Mouse (Mus musculus): ENCODE data around the gene Dlx1. TPM values are rescaled to one million over a fixed set of nuclear protein-coding genes. Genes with fewer than 3 reads are reported as not detected.

Dlx1 gene
- polyA plus RNA-seq, 1 experiment from 2014 or later = 76.2 TPM

- DNase-seq (ENCODE audit: low spot score) (peak; percentile 47), ATAC-seq (replicated peaks; ENCODE audit: insufficient number of reproducible peaks, low FRiP score, low TSS enrichment, low read depth) (no peak)
- H3K4me1 ChIP-seq (ENCODE audit: control insufficient read depth, insufficient read depth, low read length) = no peaks in the 10 kb centered on the region
- H3K27me3 ChIP-seq (ENCODE audit: control insufficient read depth, insufficient read depth, low read length) = no peaks in the 10 kb centered on the region
- H3K4me2 ChIP-seq (ENCODE audit: low read depth, low read length) = no peak overlapping the region
- no peaks in the 10 kb centered on the region for H3K9me3 ChIP-seq (replicated peaks; ENCODE audit: control insufficient read depth, low read length)
- no peak overlapping the region for H3K9ac ChIP-seq (replicated peaks; ENCODE audit: low read length)
- H3K27ac ChIP-seq (replicated peaks; ENCODE audit: low read depth, low read length) = no peak overlapping the region
- 12% methylated on average over 4 of the region's 4 CpGs for WGBS
- no peaks in the 10 kb centered on the region for H3K36me3 ChIP-seq (replicated peaks; ENCODE audit: control insufficient read depth, insufficient read depth, low read depth, low read length)
- no peak overlapping the region for H3K4me3 ChIP-seq (ENCODE audit: low read depth, low read length)
Measured at GRCm38 (mm10) chr2:71494971-71495370, 32.9 kb upstream of the Dlx1 start.

- peak; percentile 63 for DNase-seq (ENCODE audit: low spot score)
- Histone ChIP-seq H3K27me3 (ENCODE audit: control insufficient read depth, insufficient read depth, low read length) (no peaks in the 10 kb centered on the region), H3K4me1 (ENCODE audit: control insufficient read depth, insufficient read depth, low read length) (no peaks in the 10 kb centered on the region), H3K9me3 (replicated peaks; ENCODE audit: control insufficient read depth, low read length) (no peaks in the 10 kb centered on the region), H3K4me3 (ENCODE audit: low read depth, low read length) (no peak overlapping the region), H3K4me2 (ENCODE audit: low read depth, low read length) (no peak overlapping the region), H3K27ac (replicated peaks; ENCODE audit: low read depth, low read length) (no peak overlapping the region), H3K36me3 (replicated peaks; ENCODE audit: control insufficient read depth, insufficient read depth, low read depth, low read length) (no peaks in the 10 kb centered on the region), H3K9ac (replicated peaks; ENCODE audit: low read length) (no peak overlapping the region)
- ATAC-seq (replicated peaks; ENCODE audit: insufficient number of reproducible peaks, low FRiP score, low TSS enrichment, low read depth) = no peak
- WGBS = 22% methylated on average over 5 of the region's 5 CpGs
Measured at GRCm38 (mm10) chr2:71497175-71497574, 30.7 kb upstream of the Dlx1 start.

- 37% methylated on average over 16 of the region's 16 CpGs for WGBS
- H3K27ac ChIP-seq (replicated peaks; ENCODE audit: low read depth, low read length) = 0 out of 2 replicates have a peak overlapping the region, but pooled peaks have one; percentile 3
Measured at GRCm38 (mm10) chr2:71499276-71500230, 28.4 kb upstream of the Dlx1 start.

DNA sequence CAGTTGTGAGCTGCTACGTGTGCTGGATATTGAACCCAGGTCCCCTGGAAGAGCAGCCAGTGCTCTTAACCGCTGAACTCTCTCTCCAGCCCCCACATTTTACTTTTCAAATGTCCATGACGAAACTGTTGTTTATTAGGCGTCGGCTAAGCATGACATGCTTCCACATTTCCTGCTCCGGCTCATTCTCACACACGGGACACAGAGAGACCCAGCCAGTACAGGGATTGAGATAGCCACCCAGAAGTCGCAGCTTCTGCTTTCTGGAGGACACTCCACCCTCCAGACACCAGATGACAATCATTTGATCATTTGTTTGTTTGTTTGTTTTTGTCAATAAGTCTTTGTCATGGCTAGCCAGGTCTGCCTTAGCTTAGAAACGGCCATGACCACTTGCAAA lies 23.1 kb upstream of the Dlx1 start:
- Histone ChIP-seq H3K27ac (replicated peaks; ENCODE audit: low read depth, low read length) (no peak overlapping the region), H3K4me3 (ENCODE audit: low read depth, low read length) (no peak overlapping the region), H3K27me3 (ENCODE audit: control insufficient read depth, insufficient read depth, low read length) (no peaks in the 10 kb centered on the region), H3K9me3 (replicated peaks; ENCODE audit: control insufficient read depth, low read length) (no peaks in the 10 kb centered on the region), H3K4me2 (ENCODE audit: low read depth, low read length) (no peak overlapping the region), H3K9ac (replicated peaks; ENCODE audit: low read length) (no peak overlapping the region), H3K4me1 (ENCODE audit: control insufficient read depth, insufficient read depth, low read length) (no peaks in the 10 kb centered on the region), H3K36me3 (replicated peaks; ENCODE audit: control insufficient read depth, insufficient read depth, low read depth, low read length) (no peaks in the 10 kb centered on the region)
- DNase-seq (ENCODE audit: low spot score) (no peak), ATAC-seq (replicated peaks; ENCODE audit: insufficient number of reproducible peaks, low FRiP score, low TSS enrichment, low read depth) (no peak)
- 79% methylated on average over 9 of the region's 9 CpGs for WGBS

More at GRCm38 (mm10) chr2:71499276-71500230, 28.4 kb upstream of the Dlx1 start:
- Histone ChIP-seq H3K27me3 (ENCODE audit: control insufficient read depth, insufficient read depth, low read length) (no peaks in the 10 kb centered on the region), H3K4me2 (ENCODE audit: low read depth, low read length) (no peak overlapping the region), H3K9me3 (replicated peaks; ENCODE audit: control insufficient read depth, low read length) (no peaks in the 10 kb centered on the region), H3K9ac (replicated peaks; ENCODE audit: low read length) (no peak overlapping the region), H3K4me3 (ENCODE audit: low read depth, low read length) (no peak overlapping the region), H3K4me1 (ENCODE audit: control insufficient read depth, insufficient read depth, low read length) (no peaks in the 10 kb centered on the region), H3K36me3 (replicated peaks; ENCODE audit: control insufficient read depth, insufficient read depth, low read depth, low read length) (no peaks in the 10 kb centered on the region)
- ATAC-seq (replicated peaks; ENCODE audit: insufficient number of reproducible peaks, low FRiP score, low TSS enrichment, low read depth) (0 out of 2 replicates have a peak, but pooled peaks have one; percentile 29), DNase-seq (ENCODE audit: low spot score) (peak; percentile 64)

GRCm38 (mm10) chr2:71511209-71511608 lies 16.7 kb upstream of the Dlx1 start:
- Histone ChIP-seq H3K9ac (replicated peaks; ENCODE audit: low read length) (no peak overlapping the region), H3K4me1 (ENCODE audit: control insufficient read depth, insufficient read depth, low read length) (no peaks in the 10 kb centered on the region), H3K4me3 (ENCODE audit: low read depth, low read length) (no peak overlapping the region), H3K36me3 (replicated peaks; ENCODE audit: control insufficient read depth, insufficient read depth, low read depth, low read length) (no peaks in the 10 kb centered on the region), H3K27ac (replicated peaks; ENCODE audit: low read depth, low read length) (no peak overlapping the region), H3K27me3 (ENCODE audit: control insufficient read depth, insufficient read depth, low read length) (no peaks in the 10 kb centered on the region), H3K9me3 (replicated peaks; ENCODE audit: control insufficient read depth, low read length) (no peaks in the 10 kb centered on the region), H3K4me2 (ENCODE audit: low read depth, low read length) (no peak overlapping the region)
- ATAC-seq (replicated peaks; ENCODE audit: insufficient number of reproducible peaks, low FRiP score, low TSS enrichment, low read depth) (no peak), DNase-seq (ENCODE audit: low spot score) (no peak)
- WGBS = 81% methylated on average over 7 of the region's 7 CpGs

DNA sequence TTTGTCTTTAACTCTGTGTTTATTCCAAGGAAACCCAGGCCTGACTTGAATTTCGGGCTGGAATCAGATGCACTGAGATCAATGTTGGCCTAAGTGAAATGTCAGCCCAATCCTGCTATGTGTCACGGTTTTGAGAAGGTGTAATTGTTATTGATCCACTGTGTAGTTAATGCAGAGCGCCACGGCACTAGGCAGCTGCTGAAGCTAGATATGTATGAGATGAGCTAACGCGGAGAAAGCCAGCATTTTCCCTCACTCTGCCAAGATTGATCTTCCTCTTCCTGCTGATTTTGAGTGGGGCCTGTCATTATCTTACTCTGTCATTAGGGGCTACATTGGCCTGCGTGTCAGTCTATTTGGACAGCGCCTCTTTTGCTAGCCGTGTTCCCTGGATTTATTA lies 15.6 kb upstream of the Dlx1 start:
- WGBS = 59% methylated on average over 9 of the region's 9 CpGs
- no peak for ATAC-seq (replicated peaks; ENCODE audit: insufficient number of reproducible peaks, low FRiP score, low TSS enrichment, low read depth)
- H3K27ac ChIP-seq (replicated peaks; ENCODE audit: low read depth, low read length) = no peak overlapping the region
- no peak overlapping the region for H3K4me2 ChIP-seq (ENCODE audit: low read depth, low read length)
- H3K4me3 ChIP-seq (ENCODE audit: low read depth, low read length) = no peak overlapping the region
- H3K4me1 ChIP-seq (ENCODE audit: control insufficient read depth, insufficient read depth, low read length) = no peaks in the 10 kb centered on the region
- no peaks in the 10 kb centered on the region for H3K36me3 ChIP-seq (replicated peaks; ENCODE audit: control insufficient read depth, insufficient read depth, low read depth, low read length)
- no peak overlapping the region for H3K9ac ChIP-seq (replicated peaks; ENCODE audit: low read length)
- no peaks in the 10 kb centered on the region for H3K27me3 ChIP-seq (ENCODE audit: control insufficient read depth, insufficient read depth, low read length)
- H3K9me3 ChIP-seq (replicated peaks; ENCODE audit: control insufficient read depth, low read length) = no peaks in the 10 kb centered on the region
- no peak for DNase-seq (ENCODE audit: low spot score)

- Histone ChIP-seq H3K27me3 (ENCODE audit: control insufficient read depth, insufficient read depth, low read length) (no peaks in the 10 kb centered on the region), H3K9me3 (replicated peaks; ENCODE audit: control insufficient read depth, low read length) (no peaks in the 10 kb centered on the region), H3K4me1 (ENCODE audit: control insufficient read depth, insufficient read depth, low read length) (no peaks in the 10 kb centered on the region), H3K36me3 (replicated peaks; ENCODE audit: control insufficient read depth, insufficient read depth, low read depth, low read length) (no peaks in the 10 kb centered on the region), H3K9ac (replicated peaks; ENCODE audit: low read length) (no peak overlapping the region), H3K4me2 (ENCODE audit: low read depth, low read length) (no peak overlapping the region), H3K4me3 (ENCODE audit: low read depth, low read length) (no peak overlapping the region), H3K27ac (replicated peaks; ENCODE audit: low read depth, low read length) (0 out of 2 replicates have a peak overlapping the region, but pooled peaks have one; percentile 10)
- DNase-seq (ENCODE audit: low spot score) (peak; percentile 50), ATAC-seq (replicated peaks; ENCODE audit: insufficient number of reproducible peaks, low FRiP score, low TSS enrichment, low read depth) (no peak)
- 26% methylated on average over 4 of the region's 4 CpGs for WGBS
Measured at GRCm38 (mm10) chr2:71516995-71517394, 10.9 kb upstream of the Dlx1 start.

GRCm38 (mm10) chr2:71517466-71518099 lies 10.3 kb upstream of the Dlx1 start:
- no peaks in the 10 kb centered on the region for H3K9me3 ChIP-seq (replicated peaks; ENCODE audit: control insufficient read depth, low read length)
- no peak overlapping the region for H3K4me2 ChIP-seq (ENCODE audit: low read depth, low read length)
- H3K4me1 ChIP-seq (ENCODE audit: control insufficient read depth, insufficient read depth, low read length) = no peaks in the 10 kb centered on the region
- ATAC-seq (replicated peaks; ENCODE audit: insufficient number of reproducible peaks, low FRiP score, low TSS enrichment, low read depth) (no peak), DNase-seq (ENCODE audit: low spot score) (no peak)
- no peak overlapping the region for H3K9ac ChIP-seq (replicated peaks; ENCODE audit: low read length)
- no peaks in the 10 kb centered on the region for H3K36me3 ChIP-seq (replicated peaks; ENCODE audit: control insufficient read depth, insufficient read depth, low read depth, low read length)
- no peak overlapping the region for H3K27ac ChIP-seq (replicated peaks; ENCODE audit: low read depth, low read length)
- 41% methylated on average over 8 of the region's 8 CpGs for WGBS
- no peak overlapping the region for H3K4me3 ChIP-seq (ENCODE audit: low read depth, low read length)
- no peaks in the 10 kb centered on the region for H3K27me3 ChIP-seq (ENCODE audit: control insufficient read depth, insufficient read depth, low read length)
